Mouse (Mus musculus) limb, embryonic 14.5 days (tissue): ENCODE results near the gene Ccdc33. TPM values are rescaled to one million over a fixed set of nuclear protein-coding genes. Genes with fewer than 3 reads are reported as not detected.

Source experiments
- ATAC-seq: fragments of 200-750 bp; cut with Nextera tagmentation; 2 replicates; pipeline ENCODE4 v1.8.0; 2017; ENCODE audit warnings: low read depth, moderate number of reproducible peaks, moderate TSS enrichment; ENCODE audit not compliant: low FRiP score
- DNase-seq: peaks from one replicate; pipeline ENCODE4 v3.0.0-alpha.2; 2015; ENCODE audit warnings: low spot score
- H3K27ac ChIP-seq: fragments of 300-500 bp; sonication (generic); replicated peaks from 2 replicates; pipeline ENCODE4 v1.5.1; 2014; ENCODE audit warnings: low read depth, mild to moderate bottlenecking, low read length, moderate library complexity, mixed read lengths
- H3K27me3 ChIP-seq: fragments of 300-500 bp; sonication (generic); 2 replicates; pipeline ENCODE4 v1.6.1; 2014; ENCODE audit warnings: low read length, mixed read lengths; ENCODE audit not compliant: control insufficient read depth, insufficient read depth
- H3K36me3 ChIP-seq: fragments of 300-500 bp; sonication (generic); 2 replicates; pipeline ENCODE4 v1.6.1; 2014; ENCODE audit warnings: mild to moderate bottlenecking, low read length, moderate library complexity, mixed read lengths; ENCODE audit not compliant: control insufficient read depth, insufficient read depth
- H3K4me1 ChIP-seq: fragments of 300-500 bp; sonication (generic); 2 replicates; pipeline ENCODE4 v1.6.1; 2014; ENCODE audit warnings: antibody characterized with exemption, low read length, mixed read lengths; ENCODE audit not compliant: control insufficient read depth, insufficient read depth
- H3K4me2 ChIP-seq: fragments of 300-500 bp; sonication (generic); replicated peaks from 2 replicates; pipeline ENCODE4 v1.6.1; 2014; ENCODE audit warnings: low read depth, mild to moderate bottlenecking, low read length, moderate library complexity; ENCODE audit not compliant: severe bottlenecking
- H3K4me3 ChIP-seq: fragments of 300-500 bp; sonication (generic); replicated peaks from 2 replicates; pipeline ENCODE4 v1.5.1; 2014; ENCODE audit warnings: low read length
- H3K9ac ChIP-seq: fragments of 300-500 bp; sonication (generic); 2 replicates; pipeline ENCODE4 v1.6.1; 2014; ENCODE audit warnings: mild to moderate bottlenecking, low read depth, low read length, moderate library complexity; ENCODE audit not compliant: severe bottlenecking
- H3K9me3 ChIP-seq: fragments of 300-500 bp; sonication (generic); 2 replicates; pipeline ENCODE4 v1.6.1; 2016; ENCODE audit warnings: low read length; ENCODE audit not compliant: control insufficient read depth
- POLR2A ChIP-seq: fragments of 200-500 bp; IDR thresholded peaks from 2 replicates; pipeline ENCODE4 v1.8.0; 2012; ENCODE audit warnings: inconsistent platforms, mild to moderate bottlenecking, moderate library complexity, borderline replicate concordance; ENCODE audit not compliant: insufficient read depth, insufficient read length; ENCODE audit errors: extremely low read depth
- WGBS: fragments of 180-500 bp; shearing (Covaris S2); extraction: QIAGEN DNeasy Blood & Tissue Kit; methylation state at CpG from one replicate; pipeline ENCODE4 v1.1.7; 2014; 5-methylcytosine and 5-hydroxymethylcytosine counted together
- polyA plus RNA-seq, 2 experiments: library from polyadenylated mRNA; depleted of rRNA in 1 of 2; stranded (reverse) in 1 of 2; unstranded in 1 of 2; fragments of >200 nt; fragmentation: Nextera tagmentation in 1 of 2; extraction: Ambion mirVana in 1 of 2; gene quantifications; 2 replicates each; pipeline versions ENCODE4 v1.2.1 to v1.2.3; 2012 to 2014

Gene Ccdc33
- polyA plus RNA-seq, 2 experiments, result 0.11 TPM; not detected in 1

- Histone ChIP-seq H3K27ac (no peak overlapping the region), H3K36me3 (no peaks in the 10 kb centered on the region), H3K4me3 (peak overlapping the region; percentile 15; the same call in 1 of the 2 replicates), H3K9me3 (no peaks in the 10 kb centered on the region), H3K4me1 (peaks cover 11% of the 10 kb centered on the region), H3K9ac (no peak overlapping the region), H3K4me2 (peak overlapping the region; percentile 35), H3K27me3 (peaks cover 20% of the 10 kb centered on the region)
- peak; percentile 67 for ATAC-seq
- TF ChIP-seq POLR2A, result no peak
- WGBS, result 0% methylated on average over 20 of the region's 20 CpGs
- peak; percentile 76 for DNase-seq
Measured at GRCm38 (mm10) chr9:57998032-57998659, 120.5 kb downstream of the Ccdc33 start.

GRCm38 (mm10) chr9:57997511-57998031, 121.1 kb downstream of the Ccdc33 start:
- Histone ChIP-seq H3K36me3 (no peaks in the 10 kb centered on the region), H3K27ac (no peak overlapping the region), H3K4me1 (peaks cover 13% of the 10 kb centered on the region), H3K4me3 (0 out of 2 replicates have a peak overlapping the region, but pooled peaks have one; percentile 15), H3K9me3 (no peaks in the 10 kb centered on the region), H3K9ac (no peak overlapping the region), H3K4me2 (peak overlapping the region; percentile 35), H3K27me3 (peaks cover 20% of the 10 kb centered on the region)
- 23% methylated on average over 12 of the region's 13 CpGs for WGBS
- no peak for TF ChIP-seq POLR2A
- DNase-seq (no peak), ATAC-seq (no peak)

GRCm38 (mm10) chr9:57995282-57995681, 123.3 kb downstream of the Ccdc33 start:
- no peak for TF ChIP-seq POLR2A
- no peak overlapping the region for H3K4me3 ChIP-seq
- DNase-seq (peak; percentile 36), ATAC-seq (no peak)
- 26% methylated on average over 4 of the region's 4 CpGs for WGBS
- H3K27me3 ChIP-seq, result peaks cover 20% of the 10 kb centered on the region
- no peaks in the 10 kb centered on the region for H3K36me3 ChIP-seq
- no peak overlapping the region for H3K9ac ChIP-seq
- H3K27ac ChIP-seq, result no peak overlapping the region
- H3K4me1 ChIP-seq, result peaks cover 13% of the 10 kb centered on the region
- H3K4me2 ChIP-seq, result no peak overlapping the region
- H3K9me3 ChIP-seq, result no peaks in the 10 kb centered on the region

- Histone ChIP-seq H3K4me1 (peaks cover 10% of the 10 kb centered on the region), H3K4me3 (no peak overlapping the region), H3K36me3 (no peaks in the 10 kb centered on the region), H3K9me3 (no peaks in the 10 kb centered on the region), H3K4me2 (no peak overlapping the region), H3K27ac (0 out of 2 replicates have a peak overlapping the region, but pooled peaks have one; percentile 3), H3K27me3 (peaks cover 18% of the 10 kb centered on the region), H3K9ac (no peak overlapping the region)
- TF ChIP-seq POLR2A, result no peak
- no peak for DNase-seq
- no peak for ATAC-seq
- WGBS, result 20% methylated on average over 8 of the region's 8 CpGs
Measured at GRCm38 (mm10) chr9:57992781-57993591, 125.6 kb downstream of the Ccdc33 start.

GRCm38 (mm10) chr9:57992060-57992459, 126.6 kb downstream of the Ccdc33 start:
- DNase-seq (no peak), ATAC-seq (no peak)
- Histone ChIP-seq H3K27me3 (peaks cover 8% of the 10 kb centered on the region), H3K4me1 (peaks cover 7% of the 10 kb centered on the region), H3K4me3 (no peak overlapping the region), H3K9me3 (no peaks in the 10 kb centered on the region), H3K9ac (no peak overlapping the region), H3K36me3 (no peaks in the 10 kb centered on the region), H3K27ac (no peak overlapping the region), H3K4me2 (no peak overlapping the region)
- 99% methylated on average over 3 of the region's 3 CpGs for WGBS
- no peak for TF ChIP-seq POLR2A
